Mouse (Mus musculus) intestine, embryonic 15.5 days (tissue): ENCODE measurements around the gene Mrrf. TPM values are rescaled to one million over a fixed set of nuclear protein-coding genes. Genes with fewer than 3 reads are reported as not detected.

Experiments
- polyA plus RNA-seq: library from polyadenylated mRNA; unstranded; fragments of >200 nt; fragmentation: Nextera tagmentation; extraction: Ambion mirVana; gene quantifications from 2 replicates; pipeline ENCODE4 v1.2.1, GENCODE M21; 2015

The Mrrf gene
- polyA plus RNA-seq, 1 experiment from 2014 or later = 35.9 TPM

Other genes starting within 250 kb of the Mrrf start
- 0.67 and 0.73 TPM in 2 replicates for gene Ttll11, start 156.5 kb upstream of the Mrrf start, polyA plus RNA-seq
- 288 and 322 TPM in 2 replicates for gene Ndufa8, start 87.0 kb upstream of the Mrrf start, polyA plus RNA-seq
- 0.21 TPM in 1 of 2 replicates, not detected in the other for gene Morn5, start 86.9 kb upstream of the Mrrf start, polyA plus RNA-seq
- 1.6 and 2.0 TPM in 2 replicates for gene Lhx6, start 31.0 kb upstream of the Mrrf start, polyA plus RNA-seq
- gene Rbm18, start 384 bp downstream of the Mrrf start, polyA plus RNA-seq = 49.0 and 54.4 TPM in 2 replicates
- gene Ptgs1, start 94.0 kb downstream of the Mrrf start, polyA plus RNA-seq = 24.7 and 26.0 TPM in 2 replicates
- 0.03 TPM in 1 of 2 replicates, not detected in the other for gene Olfr338, start 237.1 kb downstream of the Mrrf start, polyA plus RNA-seq